Comparison of ENCODE assay signal across 8 mouse cellular contexts in the genomic region with DNA sequence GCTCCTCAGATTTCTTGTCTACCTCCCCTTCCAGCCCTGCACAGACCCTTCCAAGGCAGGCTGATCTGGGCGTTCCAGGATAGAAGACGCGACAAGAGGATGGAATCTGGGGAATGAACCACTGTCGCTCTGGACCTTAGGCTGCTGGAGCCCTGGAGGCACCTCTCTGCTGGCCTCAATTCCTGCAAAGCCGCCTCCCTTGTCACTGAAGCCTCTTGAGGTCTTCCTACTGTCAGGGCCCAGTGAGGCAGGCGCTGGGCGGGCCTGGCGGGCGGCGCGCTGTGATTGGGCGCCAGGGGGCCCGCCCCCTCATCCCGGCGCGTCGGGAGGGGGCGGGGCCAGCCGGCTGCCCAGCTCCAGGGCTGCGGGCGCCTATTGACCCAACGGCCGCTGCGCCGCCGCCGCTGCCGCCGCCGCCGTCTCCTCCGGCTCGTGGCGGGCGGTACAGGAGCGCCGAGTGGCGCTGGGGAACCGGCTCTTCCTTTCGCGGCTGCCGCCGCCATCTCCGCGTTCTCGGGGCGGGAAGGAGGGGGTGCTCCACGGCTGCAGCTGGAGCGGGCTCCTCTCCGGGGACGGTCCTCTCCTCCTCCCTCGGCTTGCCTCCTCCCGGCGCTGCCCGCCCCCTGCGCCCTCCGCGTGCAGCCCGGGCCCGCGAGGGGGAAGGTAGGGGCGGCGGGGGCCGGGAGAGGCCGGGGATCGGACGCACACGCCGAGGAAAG. TPM values are rescaled to one million over a fixed set of nuclear protein-coding genes. Genes with fewer than 3 reads are reported as not detected.
DNase-seq lines count a peak whose midpoint lies in the region; ATAC-seq and TF ChIP-seq lines count a peak whose summit lies in the region.

A gene (plus strand): TSS at position 365 of the 719 bp plus-strand sequence.

- peaks cover 19% of the 10 kb centered on the region for H3K4me1 ChIP-seq in bone marrow macrophage, adult 2 months (ENCODE audit: control insufficient read depth, insufficient read depth, low read length)
- H3K4me1 ChIP-seq in embryonic facial prominence, embryonic 15.5 days, result peaks cover 30% of the 10 kb centered on the region
- H3K4me1 ChIP-seq in limb, embryonic 13.5 days, result peaks cover 48% of the 10 kb centered on the region
- peaks cover 42% of the 10 kb centered on the region for H3K4me1 ChIP-seq in midbrain, embryonic 15.5 days

- no peak; the same call in 1 of the 2 replicates for TF ChIP-seq POLR2A in bone marrow macrophage, adult 2 months (IDR thresholded peaks at IDR 0.05; ENCODE audit: borderline replicate concordance, low read depth, low read length)

- no peaks in the 10 kb centered on the region for H3K36me3 ChIP-seq in embryonic facial prominence, embryonic 15.5 days
- H3K36me3 ChIP-seq in limb, embryonic 13.5 days, result no peaks in the 10 kb centered on the region
- no peaks in the 10 kb centered on the region for H3K36me3 ChIP-seq in midbrain, embryonic 15.5 days (replicated peaks)

- peak within 1 kb of the TSS; percentile 85 for H3K9ac ChIP-seq in embryonic facial prominence, embryonic 15.5 days
- H3K9ac ChIP-seq in limb, embryonic 13.5 days, result peak within 1 kb of the TSS; percentile 95
- peak within 1 kb of the TSS; percentile 81 for H3K9ac ChIP-seq in midbrain, embryonic 15.5 days

- H3K9me3 ChIP-seq in embryonic facial prominence, embryonic 15.5 days (replicated peaks), result no peaks in the 10 kb centered on the region
- H3K9me3 ChIP-seq in limb, embryonic 13.5 days, result no peaks in the 10 kb centered on the region
- H3K9me3 ChIP-seq in midbrain, embryonic 15.5 days, result no peaks in the 10 kb centered on the region

- peak within 1 kb of the TSS; percentile 79 for H3K4me3 ChIP-seq in bone marrow macrophage, adult 2 months (ENCODE audit: insufficient read depth, low read length)
- H3K4me3 ChIP-seq in embryonic facial prominence, embryonic 15.5 days (replicated peaks), result peak within 1 kb of the TSS; percentile 94
- peak within 1 kb of the TSS; percentile 88 for H3K4me3 ChIP-seq in limb, embryonic 13.5 days
- peak within 1 kb of the TSS; percentile 88 for H3K4me3 ChIP-seq in midbrain, embryonic 15.5 days

- TF ChIP-seq CTCF in bone marrow macrophage, adult 2 months (IDR thresholded peaks at IDR 0.05; ENCODE audit: low read depth, low read length), result no peak

- WGBS in embryonic facial prominence, embryonic 15.5 days, result under 1% methylated on average over 61 of the region's 69 CpGs
- WGBS in limb, embryonic 13.5 days, result under 1% methylated on average over 40 of the region's 69 CpGs
- WGBS in midbrain, embryonic 15.5 days, result under 1% methylated on average over 54 of the region's 69 CpGs

- peak; percentile 96 for ATAC-seq in embryonic facial prominence, embryonic 15.5 days (ENCODE audit: insufficient number of reproducible peaks, low FRiP score, low TSS enrichment, low read depth)
- ATAC-seq in limb, embryonic 13.5 days (ENCODE audit: low FRiP score, low read depth), result peak; percentile 95
- ATAC-seq in midbrain, embryonic 15.5 days (replicated peaks), result peak; percentile 97

- peak within 1 kb of the TSS; percentile 80 for H3K4me2 ChIP-seq in embryonic facial prominence, embryonic 15.5 days (replicated peaks)
- peak within 1 kb of the TSS; percentile 95 for H3K4me2 ChIP-seq in limb, embryonic 13.5 days (replicated peaks)
- peak within 1 kb of the TSS; percentile 98 for H3K4me2 ChIP-seq in midbrain, embryonic 15.5 days

- H3K27ac ChIP-seq in bone marrow macrophage, adult 2 months (ENCODE audit: insufficient read depth, low read depth, low read length), result peak within 1 kb of the TSS; percentile 72
- H3K27ac ChIP-seq in embryonic facial prominence, embryonic 15.5 days (replicated peaks), result peak within 1 kb of the TSS; percentile 95
- peak within 1 kb of the TSS; percentile 92 for H3K27ac ChIP-seq in limb, embryonic 13.5 days
- H3K27ac ChIP-seq in midbrain, embryonic 15.5 days, result peak within 1 kb of the TSS; percentile 91

- DNase-seq in A20 (ENCODE audit: low read depth, low spot score), result peak; percentile 94
- DNase-seq in heart, adult 8-10 months (ENCODE audit: low spot score), result peak; percentile 88
- DNase-seq in kidney, adult 9 months, result peak; percentile 92
- peak; percentile 83 to 84 for DNase-seq in spleen, adult 18-20 months

- H3K27me3 ChIP-seq in embryonic facial prominence, embryonic 15.5 days, result no peaks in the 10 kb centered on the region
- H3K27me3 ChIP-seq in limb, embryonic 13.5 days, result no peaks in the 10 kb centered on the region
- H3K27me3 ChIP-seq in midbrain, embryonic 15.5 days (replicated peaks), result no peaks in the 10 kb centered on the region

RNA-seq across cellular contexts. Expression of the gene that starts here (rescaled TPM):
- 37.2 and 42.3 TPM in 2 replicates for polyA plus RNA-seq in bone marrow macrophage, adult 2 months (2012; ENCODE audit: insufficient read depth, insufficient read length, missing spikeins)
- polyA plus RNA-seq in embryonic facial prominence, embryonic 15.5 days (2015; fragmentation: Nextera tagmentation; extraction: Ambion mirVana), result 13.5 and 14.4 TPM in 2 replicates
- 10 to 100 TPM; 13.3 to 19.1 (median 15.7) TPM for total RNA-seq in heart, adult 8-10 months (2022)
- 10.5 and 10.7 TPM in 2 replicates for polyA plus RNA-seq in limb, embryonic 13.5 days (2015; fragmentation: Nextera tagmentation; extraction: Ambion mirVana)
- 6.0 and 6.1 TPM in 2 replicates for polyA plus RNA-seq in midbrain, embryonic 15.5 days (2015; fragmentation: Nextera tagmentation; extraction: Ambion mirVana)

Comparison
In these comparisons a context has a peak if more than half of its experiments do, and no peak if none do; other contexts are left out.
1. Peak in every context shown above with its lines: DNase-seq, ATAC-seq, H3K4me3 ChIP-seq and H3K27ac ChIP-seq.